Mouse (Mus musculus) lung, embryonic 15.5 days (tissue): ENCODE results near the gene Retreg2. TPM values are rescaled to one million over a fixed set of nuclear protein-coding genes. Genes with fewer than 3 reads are reported as not detected.
A peak's percentile ranks its signal among the peaks of the same experiment; 100 is the strongest.

Experiments
- ATAC-seq: fragments of 200-750 bp; cut with Nextera tagmentation; 2 replicates; pipeline ENCODE4 v1.8.0; 2017; ENCODE audit warnings: moderate number of reproducible peaks, borderline replicate concordance; ENCODE audit not compliant: low FRiP score, low TSS enrichment; ENCODE audit errors: extremely low read depth
- H3K27ac ChIP-seq: fragments of 300-500 bp; sonication (generic); 2 replicates; pipeline ENCODE4 v1.5.1; 2015; ENCODE audit warnings: moderate library complexity, mild to moderate bottlenecking, inconsistent platforms
- H3K27me3 ChIP-seq: fragments of 300-500 bp; sonication (generic); 2 replicates; pipeline ENCODE4 v1.6.1; 2015; ENCODE audit warnings: inconsistent platforms
- H3K36me3 ChIP-seq: fragments of 300-500 bp; sonication (generic); 2 replicates; pipeline ENCODE4 v1.6.1; 2015; ENCODE audit warnings: inconsistent platforms
- H3K4me1 ChIP-seq: fragments of 300-500 bp; sonication (generic); 2 replicates; pipeline ENCODE4 v1.6.1; 2015; ENCODE audit warnings: inconsistent platforms
- H3K4me2 ChIP-seq: fragments of 300-500 bp; sonication (generic); 2 replicates; pipeline ENCODE4 v1.6.1; 2015; ENCODE audit warnings: inconsistent platforms, mild to moderate bottlenecking, moderate library complexity
- H3K4me3 ChIP-seq: fragments of 300-500 bp; sonication (generic); 2 replicates; pipeline ENCODE4 v1.5.1; 2015; ENCODE audit warnings: mild to moderate bottlenecking, inconsistent platforms
- H3K9ac ChIP-seq: fragments of 300-500 bp; sonication (generic); 2 replicates; pipeline ENCODE4 v1.6.1; 2015; ENCODE audit warnings: inconsistent platforms
- H3K9me3 ChIP-seq: fragments of 300-500 bp; sonication (generic); 2 replicates; pipeline ENCODE4 v1.6.1; 2016; ENCODE audit warnings: inconsistent platforms
- WGBS: fragments of 180-500 bp; shearing (Covaris S2); methylation state at CpG from one replicate; pipeline ENCODE4 v1.1.7; 2015; 5-methylcytosine and 5-hydroxymethylcytosine counted together
- polyA plus RNA-seq: library from polyadenylated mRNA; unstranded; fragments of >200 nt; fragmentation: Nextera tagmentation; extraction: Ambion mirVana; gene quantifications from 2 replicates; pipeline ENCODE4 v1.2.1, GENCODE M21; 2015

Retreg2 gene
- polyA plus RNA-seq, 1 experiment from 2014 or later = 49.8 TPM

DNA sequence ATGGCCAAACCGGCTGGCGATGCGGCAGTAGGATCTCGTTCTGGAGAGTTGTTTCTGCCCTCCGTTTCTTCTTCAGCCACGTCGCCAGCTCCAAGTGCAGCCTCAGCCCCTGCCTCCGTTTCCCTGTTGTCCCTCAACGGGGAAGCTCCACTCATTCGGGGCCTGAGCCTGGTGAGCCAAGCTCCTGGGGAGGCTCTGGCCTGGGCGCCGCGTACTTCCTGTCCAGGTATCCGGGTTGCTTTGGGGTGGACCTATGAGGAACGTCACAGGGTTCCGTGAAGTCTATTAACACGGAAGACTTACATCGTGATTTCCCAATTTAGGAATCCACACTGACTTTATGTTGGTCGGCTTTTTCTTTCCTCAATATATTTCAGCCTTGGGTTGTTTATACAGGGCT is 49.9 kb downstream of the Retreg2 start:
- WGBS = under 1% methylated on average over 19 of the region's 19 CpGs
- Histone ChIP-seq H3K9ac (peak overlapping the region; percentile 91), H3K9me3 (no peaks in the 10 kb centered on the region), H3K27ac (peak overlapping the region; percentile 90), H3K27me3 (no peaks in the 10 kb centered on the region), H3K4me2 (peak overlapping the region; percentile 90), H3K4me3 (peak overlapping the region; percentile 87), H3K36me3 (peaks cover 18% of the 10 kb centered on the region), H3K4me1 (peaks cover 19% of the 10 kb centered on the region)
- peak; percentile 33; the same call in 1 of the 2 replicates for ATAC-seq

Other genes starting within 250 kb of the Retreg2 start
- not detected in 2 replicates for gene Cryba2, start 249.6 kb upstream of the Retreg2 start, polyA plus RNA-seq
- 0.81 and 0.97 TPM in 2 replicates for gene Cfap65, start 207.2 kb upstream of the Retreg2 start, polyA plus RNA-seq
- gene Ihh, start 191.1 kb upstream of the Retreg2 start, polyA plus RNA-seq = 0.06 and 0.07 TPM in 2 replicates
- 9.1 and 10.4 TPM in 2 replicates for gene Nhej1, start 17.6 kb upstream of the Retreg2 start, polyA plus RNA-seq
- gene Slc23a3, start 8.9 kb upstream of the Retreg2 start, polyA plus RNA-seq = 0.33 and 0.41 TPM in 2 replicates
- 36.5 and 41.6 TPM in 2 replicates for gene Cnppd1, start 67 bp upstream of the Retreg2 start, polyA plus RNA-seq
- gene Zfand2b, start 25.9 kb downstream of the Retreg2 start, polyA plus RNA-seq = 38.1 and 39.9 TPM in 2 replicates
- gene Abcb6, start 37.6 kb downstream of the Retreg2 start, polyA plus RNA-seq = 16.1 and 17.1 TPM in 2 replicates
- gene Ankzf1, start 49.4 kb downstream of the Retreg2 start, polyA plus RNA-seq = 21.8 and 23.2 TPM in 2 replicates
- gene Atg9a, start 49.4 kb downstream of the Retreg2 start, polyA plus RNA-seq = 21.9 and 27.6 TPM in 2 replicates
- gene Glb1l, start 68.0 kb downstream of the Retreg2 start, polyA plus RNA-seq = 16.2 and 16.6 TPM in 2 replicates
- gene Stk16, start 68.1 kb downstream of the Retreg2 start, polyA plus RNA-seq = 136 and 137 TPM in 2 replicates
- 35.8 and 44.9 TPM in 2 replicates for gene Tuba4a, start 77.1 kb downstream of the Retreg2 start, polyA plus RNA-seq
- not detected in 2 replicates for gene A630095N17Rik, start 89.3 kb downstream of the Retreg2 start, polyA plus RNA-seq
- 30.8 and 33.3 TPM in 2 replicates for gene Dnajb2, start 93.6 kb downstream of the Retreg2 start, polyA plus RNA-seq
- 0.39 and 0.72 TPM in 2 replicates for gene Ptprn, start 121.7 kb downstream of the Retreg2 start, polyA plus RNA-seq
- gene Resp18, start 135.6 kb downstream of the Retreg2 start, polyA plus RNA-seq = 0.91 and 1.4 TPM in 2 replicates
- gene Dnpep, start 175.2 kb downstream of the Retreg2 start, polyA plus RNA-seq = 121 and 124 TPM in 2 replicates
- 57.1 and 59.5 TPM in 2 replicates for gene Des, start 217.6 kb downstream of the Retreg2 start, polyA plus RNA-seq
- gene Speg, start 232.5 kb downstream of the Retreg2 start, polyA plus RNA-seq = 41.6 and 42.8 TPM in 2 replicates